Mouse (Mus musculus): ENCODE results near the gene Trp73.

Gene Trp73

DNA sequence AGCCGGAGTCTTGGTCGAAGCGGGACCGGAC, at the start of gene Trp73:
Gene Trp73 (minus strand): TSS at position 27 of the 31 bp plus-strand sequence.
- no peak for DNase-seq

DNA sequence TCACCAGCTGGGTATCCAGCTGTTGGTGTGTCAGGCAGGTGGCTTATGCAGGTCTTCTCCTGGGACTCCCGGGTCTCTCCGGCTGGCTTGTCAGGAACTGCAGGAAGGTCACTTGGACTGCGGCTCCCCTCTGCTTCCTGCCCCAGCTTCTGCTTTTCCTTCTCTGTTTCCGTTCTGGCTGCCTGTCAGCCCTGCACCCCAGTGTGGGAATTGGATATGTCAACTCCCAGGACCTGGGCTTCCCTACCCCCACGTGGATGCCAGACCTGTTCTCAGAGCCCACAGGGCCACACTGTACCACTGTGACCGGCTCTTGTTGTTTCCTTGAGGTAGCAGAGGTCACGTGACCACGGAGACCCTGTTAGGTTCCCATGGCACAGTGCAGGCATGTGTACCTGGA, 48.9 kb upstream of the Trp73 start:
- DNase-seq: no peak

DNA sequence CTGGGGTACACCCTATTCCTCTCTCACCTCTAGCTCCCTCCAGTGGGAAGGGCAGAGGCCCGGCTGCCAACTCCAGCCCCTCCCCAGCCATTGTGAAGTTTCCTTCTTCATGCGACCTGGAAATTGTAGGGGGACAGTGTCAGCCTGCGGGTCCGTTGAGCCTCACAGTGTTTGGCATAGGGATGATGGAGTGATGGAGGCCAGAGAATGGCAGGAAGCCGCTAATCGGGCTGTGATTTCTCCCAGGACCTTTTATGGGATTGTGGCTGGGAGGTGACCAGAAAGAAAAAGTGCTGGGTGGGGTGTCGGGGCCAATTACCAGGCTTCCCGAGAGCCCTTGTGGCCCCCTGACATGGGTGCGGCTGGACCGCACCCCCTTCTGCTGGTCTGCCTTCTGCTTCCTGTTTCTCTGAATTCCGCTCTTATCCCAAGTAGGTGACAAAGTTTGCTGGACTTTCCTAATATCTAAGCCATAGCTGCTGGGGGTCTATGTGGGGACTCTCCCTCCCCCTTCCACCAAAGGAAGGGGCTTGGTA, 46.1 kb upstream of the Trp73 start:
- DNase-seq: no peak

DNA sequence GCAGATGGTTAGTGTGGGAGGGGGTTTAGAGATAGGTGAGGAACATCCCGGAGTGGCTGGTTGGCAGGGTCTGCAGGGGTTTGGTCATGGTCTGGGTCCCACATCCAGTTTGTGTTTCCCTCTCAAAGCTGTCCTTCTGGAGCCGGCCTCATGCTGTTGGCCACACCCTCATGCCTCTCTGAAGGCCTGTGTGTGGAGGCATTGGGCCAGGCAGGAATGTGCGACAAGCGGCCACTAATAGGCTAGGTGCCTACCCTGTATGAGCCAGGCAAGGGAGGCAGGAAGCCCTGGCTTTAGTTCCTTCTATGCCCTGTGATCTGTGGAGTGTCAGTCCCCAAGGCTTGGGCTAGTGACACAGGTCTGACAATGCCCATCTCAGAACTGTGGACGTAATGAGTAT, 45.0 kb upstream of the Trp73 start:
- DNase-seq: no peak

DNA sequence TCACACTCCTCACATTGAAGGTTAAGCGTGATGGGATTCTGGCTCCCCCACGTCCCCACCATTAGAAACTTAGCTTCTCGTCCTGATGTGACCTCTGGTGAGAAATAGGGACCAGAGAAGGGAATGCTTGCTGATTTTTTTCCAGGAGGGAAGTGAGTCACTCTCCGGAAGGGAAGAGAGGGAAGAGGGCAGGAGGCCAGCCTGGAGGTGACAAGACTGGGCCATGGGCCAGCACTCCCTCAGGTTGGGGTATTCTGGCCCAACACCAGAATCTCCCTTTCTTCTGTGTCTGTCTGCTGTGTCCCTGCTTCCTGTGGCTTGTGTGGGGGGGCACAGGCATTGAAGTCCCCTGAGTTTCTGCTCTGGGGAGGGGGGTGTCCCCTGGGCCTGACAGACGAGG, 43.6 kb upstream of the Trp73 start:
- no peak for DNase-seq

DNA sequence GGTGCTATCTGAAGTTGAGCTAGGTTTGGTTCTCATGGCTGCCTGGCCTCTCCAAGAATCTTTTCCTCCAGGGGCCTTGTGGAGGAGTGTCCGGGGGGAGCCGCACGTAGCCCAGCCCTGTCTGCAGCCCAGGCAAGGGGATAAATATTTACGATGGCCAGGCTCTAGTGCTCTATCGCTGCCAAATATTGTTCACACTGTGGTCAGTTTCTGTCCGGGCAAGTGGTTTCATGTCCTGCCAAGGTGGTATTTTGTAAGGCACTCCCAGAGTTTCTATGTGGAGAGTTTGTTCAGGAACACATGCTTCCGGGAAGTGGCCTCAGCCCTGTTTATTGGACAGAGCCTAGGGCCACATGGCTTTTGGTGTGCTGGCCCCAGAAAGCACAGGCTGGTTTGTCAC, 41.0 kb upstream of the Trp73 start:
- DNase-seq: no peak

DNA sequence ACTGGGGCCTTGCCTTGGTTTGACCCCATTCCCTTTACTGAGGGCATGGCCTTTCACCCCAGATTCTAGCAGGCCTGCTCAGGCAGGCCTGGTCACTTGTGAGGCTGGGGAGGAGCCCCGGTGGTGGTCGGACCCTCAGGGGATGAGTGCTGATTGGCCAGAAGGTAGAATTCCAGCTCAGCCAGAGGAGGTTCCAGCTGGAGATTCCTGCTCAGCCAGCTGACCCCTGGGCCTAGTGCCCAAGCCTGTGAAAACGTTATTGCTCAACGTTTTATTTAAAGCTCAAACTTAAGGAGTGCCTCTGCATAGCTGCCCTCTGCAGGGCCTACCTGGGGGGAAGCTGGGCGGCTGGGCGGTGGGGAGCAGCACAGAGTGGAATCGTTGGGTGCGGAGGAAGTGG, 37.2 kb upstream of the Trp73 start:
- DNase-seq: no peak

DNA sequence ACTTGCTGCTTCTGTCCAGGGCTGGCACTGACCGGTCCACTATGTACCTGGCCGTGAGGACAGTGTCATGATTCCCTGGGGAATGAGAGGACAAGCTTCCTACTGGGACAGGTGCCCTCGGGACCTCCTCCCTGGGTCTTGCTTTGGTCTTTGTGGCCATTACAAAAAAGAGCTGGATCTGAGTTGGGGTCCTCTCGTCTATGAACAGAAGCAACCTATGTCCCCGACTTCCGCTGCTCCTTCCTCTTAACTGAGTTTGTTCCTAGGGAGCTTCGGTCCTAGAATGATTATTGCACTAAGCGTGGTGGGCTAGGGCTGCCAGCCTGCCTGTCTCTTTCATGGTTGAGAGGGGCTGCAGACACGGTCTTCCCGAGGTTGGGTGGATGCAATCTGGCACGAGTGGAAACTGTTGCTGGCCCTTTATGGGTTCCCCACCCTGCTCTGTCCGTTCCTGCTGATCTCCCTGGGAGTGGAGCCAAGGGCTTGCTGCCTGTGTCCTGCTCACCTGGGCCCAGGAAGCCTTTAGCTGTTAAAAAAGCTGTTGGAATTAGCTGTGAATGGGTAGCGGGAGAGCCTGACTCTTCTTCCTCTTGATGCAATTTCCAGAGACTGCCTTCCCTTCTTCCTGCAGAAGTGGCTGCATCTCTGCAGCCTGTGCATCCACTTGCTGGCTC, 32.1 kb upstream of the Trp73 start:
- DNase-seq: no peak

DNA sequence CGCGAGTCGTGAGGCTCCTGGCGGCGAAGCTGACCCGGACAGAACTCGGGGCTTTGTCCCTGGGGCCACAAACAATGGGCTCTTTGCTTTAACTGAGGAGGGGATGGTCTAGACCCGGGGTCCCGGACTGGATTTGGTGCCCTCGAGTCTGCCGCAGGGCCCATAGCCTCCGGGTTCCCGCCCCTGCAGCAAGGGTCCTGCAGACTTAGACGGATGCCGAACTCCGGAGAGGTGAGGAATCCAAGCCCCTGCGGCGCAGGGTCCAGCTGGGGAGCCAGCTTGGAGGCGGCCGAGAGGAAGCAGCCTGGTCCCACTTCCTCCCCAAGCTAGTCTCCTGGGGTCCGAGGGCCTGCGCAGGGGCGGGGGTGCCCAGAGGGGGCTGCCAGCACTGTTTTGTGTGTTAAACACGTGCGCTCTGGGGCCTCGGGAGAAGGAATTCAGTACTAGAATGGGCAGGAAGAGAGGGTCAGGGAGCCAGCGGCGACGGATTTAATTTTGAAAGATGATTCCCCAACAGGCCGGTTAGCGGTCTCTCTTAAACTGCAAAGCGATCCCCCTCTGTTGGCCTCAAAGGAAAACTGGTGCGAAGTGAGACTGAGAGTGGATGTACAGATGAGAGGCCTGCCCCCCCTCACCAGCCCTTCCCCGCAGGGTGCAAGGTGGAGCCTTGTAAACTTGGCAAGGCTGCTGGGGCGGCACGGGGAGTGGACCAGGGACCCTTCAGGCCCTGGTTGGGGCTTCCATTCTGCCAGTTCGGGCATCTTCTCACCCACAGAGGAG, 31.3 kb upstream of the Trp73 start:
- peak; percentile 69 for DNase-seq

DNA sequence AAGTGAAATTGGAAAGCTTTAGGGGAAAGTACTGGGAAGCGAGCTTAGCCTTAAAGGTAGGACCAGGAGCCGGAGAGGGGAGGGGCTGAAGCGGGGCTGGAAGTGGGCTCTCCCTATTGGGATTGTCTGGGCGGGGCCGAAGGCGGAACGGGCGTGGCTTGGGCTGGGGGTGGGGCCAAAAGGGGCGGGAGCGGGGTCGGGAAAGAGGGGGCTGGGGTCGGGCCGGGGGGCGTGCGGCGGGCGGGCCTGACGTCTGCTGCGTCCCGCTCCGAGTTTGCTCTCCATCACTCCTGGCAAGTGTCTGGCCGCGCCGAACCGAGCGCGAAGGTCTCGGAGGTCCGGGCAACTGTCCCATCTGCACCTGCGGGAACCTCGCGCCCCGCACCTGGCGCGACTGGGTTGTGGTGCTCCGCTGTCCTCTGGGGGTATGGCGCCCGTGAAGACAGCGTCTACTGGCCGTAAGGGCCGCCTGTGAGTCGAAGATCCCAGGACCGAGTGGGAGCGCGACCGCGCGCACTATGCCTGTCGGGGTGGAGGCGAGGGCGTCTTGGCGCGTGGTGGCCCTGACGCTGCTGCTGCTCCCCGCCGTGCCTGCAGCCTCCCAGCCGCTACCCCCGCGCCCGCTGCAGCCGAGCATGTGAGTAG, 30.6 kb upstream of the Trp73 start, which contains the start of gene Megf6:
Gene Megf6 (plus strand): TSS at position 225 of the 645 bp plus-strand sequence.
- DNase-seq: peak; percentile 90

DNA sequence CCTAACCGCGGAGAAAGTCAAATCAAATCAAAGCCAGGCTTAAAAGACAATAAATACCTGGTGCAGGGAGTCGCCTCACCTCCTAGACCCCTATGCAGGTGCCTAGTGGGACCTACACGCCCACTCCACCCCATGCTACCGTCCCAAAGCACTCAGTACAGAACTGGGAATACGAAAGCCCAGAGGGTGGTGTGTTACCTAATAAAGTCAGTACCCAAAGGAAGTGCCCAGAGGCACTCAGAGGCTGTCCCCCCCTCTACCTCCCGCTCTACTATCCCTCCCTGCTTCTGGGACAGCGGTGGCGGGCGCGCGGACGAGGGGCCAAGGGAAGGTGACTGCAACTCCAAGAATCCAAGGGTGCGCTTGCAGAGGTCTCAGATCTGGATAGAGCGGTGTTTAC, 30.0 kb upstream of the Trp73 start:
- DNase-seq: no peak

DNA sequence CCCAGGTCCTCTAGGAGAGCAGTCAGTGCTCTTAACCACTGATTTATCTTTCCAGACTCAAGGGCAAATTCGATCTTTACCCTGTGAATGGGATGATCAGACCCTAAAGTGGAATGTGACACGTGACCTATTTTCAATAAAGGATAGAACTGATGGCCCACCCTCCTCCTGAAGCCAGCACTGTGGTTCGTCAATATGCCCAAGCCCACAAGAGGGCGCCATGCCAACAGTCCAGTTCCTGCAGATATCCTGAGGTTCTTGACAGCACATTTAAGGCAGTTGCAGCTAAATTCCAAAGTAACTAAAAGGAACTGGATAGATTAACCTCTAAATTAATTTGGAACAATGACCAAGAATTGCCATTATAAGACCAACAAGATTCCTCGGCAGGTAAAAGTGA, 27.0 kb upstream of the Trp73 start:
- peak; percentile 70 for DNase-seq

DNA sequence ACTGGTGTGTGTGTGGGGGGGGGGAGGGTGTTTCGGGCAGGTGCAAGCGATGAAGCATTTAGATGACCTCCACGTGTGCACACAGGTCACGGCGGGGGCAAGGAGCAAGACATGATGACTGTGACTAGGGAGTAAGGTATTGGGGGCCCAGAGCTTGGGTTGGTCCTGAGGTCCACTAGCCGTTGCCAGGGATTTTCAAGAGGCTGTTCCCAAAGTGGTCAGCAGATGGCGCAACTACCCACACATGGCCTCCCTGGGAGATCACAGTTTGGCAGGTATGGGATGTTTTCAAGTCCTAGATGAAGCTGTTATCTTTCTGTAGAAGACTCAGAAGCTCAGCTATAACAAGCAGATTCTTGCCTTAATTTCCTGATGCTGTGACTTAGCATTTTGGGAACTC, 23.3 kb upstream of the Trp73 start:
- DNase-seq: peak; percentile 76

DNA sequence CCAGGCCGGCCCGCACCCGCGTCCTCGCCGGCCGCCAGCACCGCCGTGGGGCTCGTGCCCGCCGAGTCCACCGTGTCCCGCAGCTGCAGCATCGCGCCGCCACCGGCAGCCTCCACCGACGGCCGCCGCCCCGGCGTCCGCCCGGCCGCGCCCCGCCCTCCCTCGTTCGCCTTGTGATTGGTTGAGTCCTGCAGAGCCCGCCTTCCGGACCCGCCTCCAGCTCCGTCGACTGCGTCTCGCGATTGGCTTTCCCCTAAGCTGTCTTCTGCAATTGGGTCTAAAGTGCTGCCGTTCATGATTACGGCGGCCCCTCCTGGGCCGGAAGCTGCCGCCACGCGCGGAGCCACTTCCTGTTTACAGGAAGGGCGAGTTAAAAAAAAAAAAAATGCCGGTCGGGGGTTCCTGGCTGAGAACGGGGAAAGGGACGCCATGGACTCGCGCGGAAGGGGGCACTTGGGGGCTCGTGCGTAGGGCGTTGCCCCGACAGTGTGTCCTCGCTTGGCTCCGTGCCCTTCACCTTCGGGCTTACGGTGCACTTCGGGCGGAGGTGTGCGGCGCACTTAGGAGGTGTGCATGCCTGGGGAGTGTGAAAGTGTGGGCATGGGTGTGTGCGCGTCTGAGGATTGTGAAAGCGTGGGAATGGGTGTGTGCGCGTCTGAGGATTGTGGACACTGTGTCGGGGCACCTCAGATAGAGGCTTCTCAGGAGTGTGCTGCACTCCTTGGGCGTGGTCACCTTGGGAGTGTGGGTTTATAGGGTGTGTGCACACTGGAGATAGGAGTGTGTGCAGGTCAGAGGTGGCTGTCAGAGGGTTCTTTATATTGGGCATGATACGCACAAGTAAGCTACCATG, 20.8 kb upstream of the Trp73 start, which contains the start of gene Tprgl:
Gene Tprgl (minus strand): TSS at position 129 of the 853 bp plus-strand sequence.
- peak; percentile 96 for DNase-seq

DNA sequence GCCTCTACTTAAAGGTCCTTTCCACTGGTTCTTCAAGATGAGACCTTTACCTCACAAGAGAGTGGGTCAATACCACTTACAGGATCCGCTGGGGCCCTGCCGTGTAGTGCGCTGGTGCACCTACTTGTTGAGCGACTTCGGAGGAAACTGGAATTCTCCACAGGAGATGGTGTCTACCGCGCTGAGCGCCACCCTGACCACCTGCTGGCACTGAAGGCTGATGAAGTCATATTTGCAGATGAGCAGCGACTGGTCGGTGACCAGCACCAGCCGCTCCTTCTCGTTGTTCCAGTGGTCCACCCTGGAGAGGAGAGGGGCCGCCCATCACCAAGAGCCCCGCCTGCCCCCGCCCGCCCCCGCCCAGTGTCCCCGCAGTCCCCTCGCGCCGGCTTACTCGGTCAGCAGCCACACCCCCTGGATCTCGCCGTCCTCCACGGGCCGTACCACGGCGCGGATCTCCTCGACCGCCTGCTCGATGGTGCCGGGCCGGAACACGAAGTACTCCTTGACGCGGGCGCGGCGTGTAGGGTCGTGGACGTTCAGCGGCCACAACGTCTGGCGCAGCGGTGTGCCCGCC, 20.0 kb upstream of the Trp73 start:
- no peak for DNase-seq

DNA sequence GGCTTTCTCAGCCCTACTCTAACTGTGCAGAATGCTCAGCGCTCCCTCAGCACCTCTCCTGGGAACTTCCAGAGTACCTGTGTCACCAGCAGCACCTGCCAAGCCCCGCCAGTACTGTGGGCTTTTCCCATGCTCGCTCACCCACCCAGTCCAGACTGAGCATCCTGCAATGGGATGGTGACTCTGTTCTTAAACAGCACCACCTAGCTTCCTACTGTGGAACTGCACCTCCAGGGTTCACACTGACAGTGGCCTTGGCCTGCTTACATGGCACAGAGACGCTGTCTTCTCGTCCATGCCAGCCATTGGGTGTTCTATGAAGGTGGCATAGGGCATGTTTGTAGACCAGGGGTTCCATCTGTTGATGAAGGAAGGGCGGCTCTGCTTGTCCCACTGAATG, 19.0 kb upstream of the Trp73 start:
- DNase-seq: peak; percentile 87

DNA sequence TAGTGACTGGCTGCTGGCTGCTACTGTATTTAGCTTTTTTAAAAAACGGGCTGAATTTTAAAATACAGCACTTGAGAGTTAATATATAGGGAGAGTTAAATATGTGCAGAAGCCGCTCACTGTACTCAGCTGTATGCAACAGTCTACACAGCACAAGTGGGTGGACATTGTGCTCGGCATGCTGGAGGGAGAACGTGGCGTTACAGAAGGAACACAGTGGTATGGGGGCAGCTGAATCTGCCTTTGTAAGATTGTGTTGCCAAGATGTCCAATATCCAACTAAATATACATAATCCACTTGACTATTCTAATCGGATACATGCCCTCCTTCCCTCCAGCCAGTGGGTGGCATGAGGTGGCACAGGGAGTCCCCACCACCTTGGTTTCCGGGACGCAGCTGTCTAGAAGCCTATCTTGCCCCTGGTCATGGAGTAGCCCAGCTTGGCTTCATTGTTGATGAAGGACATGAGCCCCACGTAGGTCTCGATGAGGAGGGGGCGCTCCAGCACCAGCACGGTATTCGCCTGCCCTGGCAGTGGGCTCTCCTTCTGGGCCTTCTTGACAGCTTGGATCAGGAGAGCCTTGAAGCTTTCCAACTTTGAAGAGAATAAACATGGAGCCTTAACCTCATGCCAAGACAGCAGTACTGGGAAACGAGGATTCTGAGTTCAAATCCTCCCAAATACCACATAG, 18.1 kb upstream of the Trp73 start:
- no peak for DNase-seq

DNA sequence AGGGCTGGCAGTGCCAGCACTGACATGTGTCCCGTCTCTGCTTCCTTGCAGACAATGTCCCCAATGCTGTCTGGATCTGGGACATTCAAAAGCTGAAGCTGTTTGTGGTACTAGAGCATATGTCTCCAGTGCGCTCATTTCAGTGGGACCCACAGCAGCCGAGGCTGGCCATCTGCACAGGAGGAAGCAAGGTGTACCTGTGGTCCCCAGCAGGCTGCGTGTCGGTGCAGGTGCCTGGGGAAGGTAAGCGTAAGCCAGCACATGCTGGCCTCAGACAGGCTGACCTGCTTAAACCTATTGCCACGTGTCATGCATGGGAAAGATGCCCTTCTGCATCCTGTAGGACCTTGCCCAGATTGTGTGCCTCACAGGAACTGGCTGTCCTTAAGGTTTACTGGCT, 16.0 kb upstream of the Trp73 start:
- DNase-seq: no peak

DNA sequence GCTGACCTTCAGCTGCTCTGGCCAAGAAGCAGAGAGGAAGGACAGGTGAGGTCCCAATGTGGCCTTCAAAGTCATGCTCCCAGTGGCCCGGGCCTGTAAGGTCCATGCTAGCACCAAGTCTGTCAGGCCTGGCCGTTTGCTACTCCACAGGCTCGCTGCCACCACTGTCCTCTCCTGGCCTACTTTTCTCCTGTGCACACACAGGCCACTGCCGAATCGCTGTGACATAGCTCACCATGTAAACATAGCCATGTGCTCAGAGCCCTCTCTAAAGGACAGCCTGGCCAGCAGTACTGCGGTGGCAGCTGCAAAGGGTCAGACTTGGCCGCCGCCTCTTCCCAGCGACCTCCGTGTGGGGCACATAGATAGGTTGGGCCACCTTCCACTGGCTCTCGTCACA, 14.1 kb upstream of the Trp73 start:
- no peak for DNase-seq

DNA sequence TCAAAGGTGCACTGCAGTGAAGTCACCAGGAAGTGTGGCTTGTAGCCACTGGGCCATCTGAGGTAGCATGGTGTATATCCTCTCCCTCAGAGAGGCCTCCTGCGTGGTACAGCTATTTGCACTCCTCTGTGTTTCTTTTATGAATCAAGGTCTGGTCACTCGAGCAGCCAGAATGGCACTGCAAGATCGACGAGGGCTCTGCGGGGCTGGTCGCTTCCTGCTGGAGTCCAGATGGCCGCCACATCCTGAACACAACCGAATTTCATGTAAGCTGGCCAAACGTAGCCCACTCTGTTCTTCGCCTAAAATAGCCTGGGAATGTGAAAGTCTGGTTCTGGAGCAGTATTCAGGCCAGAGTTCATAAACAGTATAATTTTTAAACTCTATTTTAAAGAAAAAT, 6.3 kb upstream of the Trp73 start:
- DNase-seq: no peak

DNA sequence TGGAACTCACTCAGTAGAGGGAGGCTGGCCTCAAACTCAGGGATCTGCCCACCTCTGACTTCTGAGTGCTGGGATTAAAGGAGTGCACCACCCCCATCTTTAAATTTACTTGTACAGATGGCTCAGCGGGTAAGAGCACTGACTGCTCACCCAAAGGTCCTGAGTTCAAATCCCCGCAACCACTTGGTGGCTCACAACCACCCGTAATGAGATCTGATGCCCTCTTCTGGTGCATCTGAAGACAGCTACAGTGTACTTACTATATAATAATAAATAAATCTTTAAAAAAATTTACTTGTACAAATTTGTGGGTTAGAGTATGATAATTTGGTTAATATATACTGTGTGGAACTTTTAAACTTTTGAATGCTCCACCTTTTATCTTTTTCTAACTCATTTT, 4.7 kb upstream of the Trp73 start:
- no peak for DNase-seq

DNA sequence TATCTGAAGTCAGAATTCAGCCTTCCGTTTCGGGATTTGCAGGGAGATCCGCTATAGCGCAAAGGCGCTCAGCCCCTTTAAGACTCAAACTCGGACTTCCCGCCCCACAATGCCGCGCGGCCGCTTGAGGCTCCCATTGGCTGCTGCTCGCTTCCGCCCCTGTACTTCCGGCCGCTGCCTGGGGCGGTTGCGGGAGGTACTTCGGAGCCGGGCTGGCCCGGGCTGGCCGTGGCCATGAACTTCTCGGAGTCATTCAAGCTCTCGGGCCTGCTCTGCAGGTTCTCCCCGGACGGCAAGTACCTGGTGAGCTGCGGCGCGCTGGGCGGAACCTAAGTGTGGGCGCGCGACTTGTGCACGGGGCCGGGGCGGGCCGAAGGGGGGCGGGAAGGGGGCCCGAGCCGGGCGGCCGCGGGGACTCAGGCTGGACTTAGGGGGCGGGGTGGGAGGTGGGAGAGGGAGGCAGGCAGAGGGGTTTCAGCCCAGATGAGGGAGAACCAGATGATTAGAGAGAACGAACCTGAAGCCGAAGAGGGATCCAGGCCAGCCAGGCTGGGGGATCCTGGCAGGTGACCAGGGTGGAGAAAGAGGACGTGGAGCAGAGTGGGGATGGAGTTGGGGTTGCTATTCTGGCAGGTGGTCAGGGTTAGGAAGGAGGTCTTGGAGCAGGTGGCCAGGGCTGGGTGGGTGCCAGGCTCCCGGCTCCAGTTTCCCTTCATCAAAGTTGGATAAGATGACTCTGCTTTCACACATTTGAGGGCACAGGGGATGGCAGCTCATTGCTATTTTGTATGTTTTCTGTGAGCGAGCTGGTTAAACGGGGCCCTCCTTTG, 2.4 kb upstream of the Trp73 start, which contains the start of gene Wrap73:
Gene Wrap73 (plus strand): TSS at position 162 of the 830 bp plus-strand sequence.
- DNase-seq: peak; percentile 97

Data from embryo, embryonic 11 days (tissue).